ENCODE assay signal across 8 mouse cellular contexts in genomic region chr3:89101459-89101811, GRCm38 (mm10). TPM values are rescaled to one million over a fixed set of nuclear protein-coding genes. Genes with fewer than 3 reads are reported as not detected.
DNase-seq lines count a peak whose midpoint lies in the region; ATAC-seq and TF ChIP-seq lines count a peak whose summit lies in the region.

No protein-coding gene starts in this region.

- peak overlapping the region; percentile 87 for H3K4me2 ChIP-seq in intestine, embryonic 15.5 days (replicated peaks)
- H3K4me2 ChIP-seq in midbrain, embryonic 16.5 days (ENCODE audit: low read length) = peak overlapping the region; percentile 93

- no peaks in the 10 kb centered on the region for H3K27me3 ChIP-seq in spleen, adult 2 months (ENCODE audit: control insufficient read depth, insufficient read depth, low read length)
- no peaks in the 10 kb centered on the region for H3K27me3 ChIP-seq in intestine, embryonic 15.5 days (replicated peaks)
- H3K27me3 ChIP-seq in midbrain, embryonic 16.5 days (ENCODE audit: control insufficient read depth, insufficient read depth, low read depth, low read length) = no peaks in the 10 kb centered on the region

- peaks cover 5% of the 10 kb centered on the region; the same call in 1 of the 2 replicates for H3K36me3 ChIP-seq in spleen, adult 2 months (ENCODE audit: control insufficient read depth, insufficient read depth, low read length)
- H3K36me3 ChIP-seq in intestine, embryonic 15.5 days = peaks cover 11% of the 10 kb centered on the region
- H3K36me3 ChIP-seq in midbrain, embryonic 16.5 days (ENCODE audit: control insufficient read depth, insufficient read depth, low read length) = peaks cover 1% of the 10 kb centered on the region; the same call in 1 of the 2 replicates

- H3K27ac ChIP-seq in gastrocnemius, adult 2 months = peak overlapping the region; percentile 80
- H3K27ac ChIP-seq in spleen, adult 2 months (ENCODE audit: insufficient read depth, low read length) = 0 out of 2 replicates have a peak overlapping the region, but pooled peaks have one; percentile 6
- H3K27ac ChIP-seq in intestine, embryonic 15.5 days = peak overlapping the region; percentile 73
- peak overlapping the region; percentile 82 for H3K27ac ChIP-seq in midbrain, embryonic 16.5 days (ENCODE audit: low read length)

- no peak for TF ChIP-seq CTCF in gastrocnemius, adult 2 months (IDR thresholded peaks at IDR 0.05)
- no peak for TF ChIP-seq CTCF in spleen, adult 2 months (IDR thresholded peaks at IDR 0.05; ENCODE audit: extremely low read depth, insufficient read depth, insufficient read length, insufficient replicate concordance)

- intact Hi-C loops in gastrocnemius, adult 2 months (cut with DNase I) = no loop called here
- intact Hi-C loops in gastrocnemius, postnatal 14 days (cut with DNase I; ENCODE audit: low total_unique reads) = no loop called here

- peak overlapping the region; percentile 68 for H3K9ac ChIP-seq in intestine, embryonic 15.5 days
- peak overlapping the region; percentile 72 for H3K9ac ChIP-seq in midbrain, embryonic 16.5 days (ENCODE audit: low read depth, low read length)

- H3K9me3 ChIP-seq in intestine, embryonic 15.5 days = no peaks in the 10 kb centered on the region
- no peaks in the 10 kb centered on the region for H3K9me3 ChIP-seq in midbrain, embryonic 16.5 days (replicated peaks; ENCODE audit: control insufficient read depth, low read length, poor library complexity, severe bottlenecking)

- peak; percentile 51 for ATAC-seq in intestine, embryonic 15.5 days
- ATAC-seq in midbrain, embryonic 16.5 days = peak; percentile 38

- no peak for TF ChIP-seq POLR2A in spleen, adult 2 months (IDR thresholded peaks at IDR 0.05; ENCODE audit: low read depth, low read length)

- peaks cover 4% of the 10 kb centered on the region; the same call in 1 of the 2 replicates for H3K4me1 ChIP-seq in spleen, adult 2 months (ENCODE audit: control insufficient read depth, insufficient read depth, insufficient read length)
- peaks cover 29% of the 10 kb centered on the region for H3K4me1 ChIP-seq in intestine, embryonic 15.5 days (replicated peaks)
- H3K4me1 ChIP-seq in midbrain, embryonic 16.5 days (ENCODE audit: control insufficient read depth, insufficient read depth, low read length) = peaks cover 20% of the 10 kb centered on the region

- WGBS in spleen, adult 2 months = under 1% methylated on average over 19 of the region's 19 CpGs
- WGBS in intestine, embryonic 15.5 days = 0% methylated on average over 19 of the region's 19 CpGs
- under 1% methylated on average over 19 of the region's 19 CpGs for WGBS in midbrain, embryonic 16.5 days

- H3K4me3 ChIP-seq in gastrocnemius, adult 2 months = peak overlapping the region; percentile 82
- peak overlapping the region; percentile 84 for H3K4me3 ChIP-seq in spleen, adult 2 months (ENCODE audit: extremely low read depth, insufficient read depth, insufficient read length)
- peak overlapping the region; percentile 56 for H3K4me3 ChIP-seq in intestine, embryonic 15.5 days (replicated peaks)
- H3K4me3 ChIP-seq in midbrain, embryonic 16.5 days (ENCODE audit: low read depth, low read length) = peak overlapping the region; percentile 56

- DNase-seq in gastrocnemius, adult 2 months = no peak
- DNase-seq in gastrocnemius, postnatal 14 days = no peak
- DNase-seq in spleen, adult 2 months (ENCODE audit: low read depth in 1 of 2, low spot score in 2 of 2) = no peak
- DNase-seq in spleen, postnatal 10 days (ENCODE audit: low spot score in 2 of 2) = no peak
- no peak for DNase-seq in layer of hippocampus, adult 18-20 months (ENCODE audit: low spot score in 2 of 2)
- no peak for DNase-seq in spleen, adult 18-20 months

RNA-seq across cellular contexts. Expression of gene Fdps, which starts 0.3 kb away (rescaled TPM):
- 10 to 100 TPM; 24.8 to 28.8 TPM for total RNA-seq in gastrocnemius, adult 2 months (2021)
- total RNA-seq in gastrocnemius, postnatal 14 days (2021) = 10 to 100 TPM; 24.7 to 30.7 TPM
- polyA plus RNA-seq in spleen, adult 2 months (2012; rRNA removed) = 25.6 and 30.6 TPM in 2 replicates
- 481 and 531 TPM in 2 replicates for polyA plus RNA-seq in intestine, embryonic 15.5 days (2015; fragmentation: Nextera tagmentation; extraction: Ambion mirVana)
- 512 and 577 TPM in 2 replicates for polyA plus RNA-seq in midbrain, embryonic 16.5 days (2015; fragmentation: Nextera tagmentation; extraction: Ambion mirVana)
- total RNA-seq in layer of hippocampus, adult 18-20 months (2021) = 10 to 100 TPM; 83.7 to 91.9 TPM

RNA-seq across cellular contexts. Expression of gene Gm43738, which starts 0.5 kb away (rescaled TPM):
- total RNA-seq in gastrocnemius, adult 2 months (2021) = not detected
- total RNA-seq in gastrocnemius, postnatal 14 days (2021) = not detected
- polyA plus RNA-seq in spleen, adult 2 months (2012; rRNA removed) = not detected in 2 replicates
- 0.08 TPM in 1 of 2 replicates, not detected in the other for polyA plus RNA-seq in intestine, embryonic 15.5 days (2015; fragmentation: Nextera tagmentation; extraction: Ambion mirVana)
- polyA plus RNA-seq in midbrain, embryonic 16.5 days (2015; fragmentation: Nextera tagmentation; extraction: Ambion mirVana) = 0.14 TPM in 1 of 2 replicates, not detected in the other
- not detected for total RNA-seq in layer of hippocampus, adult 18-20 months (2021)

RNA-seq across cellular contexts. Expression of gene Rusc1, which starts 8.3 kb away (rescaled TPM):
- 10 to 100 TPM; 16.8 to 20.5 TPM for total RNA-seq in gastrocnemius, adult 2 months (2021)
- 10 to 100 TPM; 10.3 TPM for total RNA-seq in gastrocnemius, postnatal 14 days (2021)
- 42.5 and 54.1 TPM in 2 replicates for polyA plus RNA-seq in spleen, adult 2 months (2012; rRNA removed)
- polyA plus RNA-seq in intestine, embryonic 15.5 days (2015; fragmentation: Nextera tagmentation; extraction: Ambion mirVana) = 25.6 and 26.6 TPM in 2 replicates
- 101 and 103 TPM in 2 replicates for polyA plus RNA-seq in midbrain, embryonic 16.5 days (2015; fragmentation: Nextera tagmentation; extraction: Ambion mirVana)
- 100 to 1,000 TPM; 128 to 134 TPM for total RNA-seq in layer of hippocampus, adult 18-20 months (2021)

RNA-seq across cellular contexts. Expression of gene Pklr, which starts 34.5 kb away (rescaled TPM):
- not detected for total RNA-seq in gastrocnemius, adult 2 months (2021)
- not detected for total RNA-seq in gastrocnemius, postnatal 14 days (2021)
- 10.0 and 10.2 TPM in 2 replicates for polyA plus RNA-seq in spleen, adult 2 months (2012; rRNA removed)
- 58.8 and 74.1 TPM in 2 replicates for polyA plus RNA-seq in intestine, embryonic 15.5 days (2015; fragmentation: Nextera tagmentation; extraction: Ambion mirVana)
- 0.30 TPM in 1 of 2 replicates, not detected in the other for polyA plus RNA-seq in midbrain, embryonic 16.5 days (2015; fragmentation: Nextera tagmentation; extraction: Ambion mirVana)
- under 1 TPM in 1 of 2 experiments, not detected in 1; 0.15 TPM for total RNA-seq in layer of hippocampus, adult 18-20 months (2021)

RNA-seq across cellular contexts. Expression of gene Hcn3, which starts 58.6 kb away (rescaled TPM):
- total RNA-seq in gastrocnemius, adult 2 months (2021) = under 1 TPM; 0.31 to 0.43 TPM
- under 1 TPM; 0.41 to 0.42 TPM for total RNA-seq in gastrocnemius, postnatal 14 days (2021)
- 2.7 and 3.3 TPM in 2 replicates for polyA plus RNA-seq in spleen, adult 2 months (2012; rRNA removed)
- polyA plus RNA-seq in intestine, embryonic 15.5 days (2015; fragmentation: Nextera tagmentation; extraction: Ambion mirVana) = 2.4 and 2.6 TPM in 2 replicates
- polyA plus RNA-seq in midbrain, embryonic 16.5 days (2015; fragmentation: Nextera tagmentation; extraction: Ambion mirVana) = 59.1 and 65.9 TPM in 2 replicates
- 10 to 100 TPM in 1 of 2 experiments, 1 to 10 TPM in 1; 9.6 to 13.1 TPM for total RNA-seq in layer of hippocampus, adult 18-20 months (2021)

Comparison
In these comparisons a context has a peak if more than half of its experiments do, and no peak if none do; other contexts are left out.
1. H3K27ac ChIP-seq: peak in every context shown above with its lines; median percentile 82 in midbrain, embryonic 16.5 days; 80 in gastrocnemius, adult 2 months; 73 in intestine, embryonic 15.5 days; 6 in spleen, adult 2 months.
2. RNA of gene Rusc1, which starts 8.3 kb away (total RNA-seq): 128 to 134 TPM in layer of hippocampus, adult 18-20 months; 16.8 to 20.5 TPM in gastrocnemius, adult 2 months and 10.3 TPM in gastrocnemius, postnatal 14 days; every median in the first group is over 4 times any median in the second.
3. Peak in every context shown above with its lines, with median percentiles within 50 percentile points of each other: H3K4me3 ChIP-seq.